Mouse (Mus musculus) MN1 (cell line): ENCODE measurements around the gene Tlr7.
A peak's percentile ranks its signal among the peaks of the same experiment; 100 is the strongest.

Source experiments
- DNase-seq: peaks from one replicate; pipeline ENCODE4 v3.0.0-alpha.2; 2016; ENCODE audit warnings: low spot score

Tlr7 gene

DNA sequence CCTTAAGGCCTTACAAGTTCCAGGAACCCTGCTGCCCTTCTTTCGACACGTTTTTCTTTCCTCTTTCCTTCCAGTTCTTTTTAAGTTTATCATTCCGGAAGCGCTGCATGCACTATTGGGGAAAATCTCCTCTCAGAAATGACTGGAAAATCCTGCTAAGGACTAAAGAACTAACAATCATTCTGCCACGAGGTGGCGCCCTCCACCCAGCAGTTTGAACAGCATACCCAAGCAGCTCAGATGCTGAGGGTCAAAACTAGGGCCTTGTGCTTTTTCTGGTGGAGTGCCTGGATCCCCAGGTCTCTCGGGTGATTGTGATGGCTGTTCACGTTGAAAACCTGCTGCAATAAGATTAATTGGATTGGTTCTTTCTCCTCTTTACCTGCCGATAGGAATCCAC, 53.4 kb downstream of the Tlr7 start:
- peak; percentile 78 for DNase-seq

DNA sequence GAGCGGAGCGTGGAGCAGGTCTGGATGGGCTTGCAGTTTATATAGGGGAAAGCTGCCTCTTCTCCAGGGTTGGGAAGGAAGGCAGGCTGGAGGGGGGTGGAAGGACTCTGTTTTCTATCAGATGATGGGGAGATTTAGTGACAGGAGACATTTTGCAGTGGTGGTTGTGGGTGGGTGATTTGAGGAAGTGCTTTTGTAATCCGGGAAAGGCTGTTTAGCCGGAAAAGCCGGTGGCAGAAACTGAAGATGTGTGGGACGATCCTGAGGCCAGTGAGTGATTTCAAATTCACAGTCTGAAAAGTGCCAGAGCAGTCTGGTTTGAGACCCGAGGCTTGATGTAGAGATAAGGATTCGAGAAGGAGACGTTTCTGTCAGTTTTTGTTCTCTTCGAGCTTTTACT, 53.8 kb downstream of the Tlr7 start:
- no peak for DNase-seq

DNA sequence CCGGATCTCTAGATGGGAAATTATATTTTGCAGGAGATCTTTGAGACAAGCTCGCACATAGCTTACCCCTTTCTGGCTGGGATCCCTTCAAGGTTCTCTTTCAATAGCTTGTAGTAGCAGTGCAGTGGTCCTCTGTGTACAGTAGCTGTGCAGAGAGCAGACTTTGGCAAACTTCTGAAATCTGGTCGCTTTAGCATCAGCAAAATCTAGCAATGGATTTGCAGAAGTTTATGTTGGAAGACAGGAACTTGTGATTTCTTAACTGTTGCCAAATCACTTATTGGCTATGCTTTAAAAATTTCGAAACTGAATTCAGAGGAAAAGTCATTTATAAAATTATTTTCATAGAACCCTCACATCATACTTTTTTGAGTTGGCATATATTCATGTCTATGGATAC, 66.3 kb downstream of the Tlr7 start, which contains the start of gene Tlr8:
Gene Tlr8, minus strand, starts transcription at position 244 of the 400 bp plus-strand sequence.
- no peak for DNase-seq

DNA sequence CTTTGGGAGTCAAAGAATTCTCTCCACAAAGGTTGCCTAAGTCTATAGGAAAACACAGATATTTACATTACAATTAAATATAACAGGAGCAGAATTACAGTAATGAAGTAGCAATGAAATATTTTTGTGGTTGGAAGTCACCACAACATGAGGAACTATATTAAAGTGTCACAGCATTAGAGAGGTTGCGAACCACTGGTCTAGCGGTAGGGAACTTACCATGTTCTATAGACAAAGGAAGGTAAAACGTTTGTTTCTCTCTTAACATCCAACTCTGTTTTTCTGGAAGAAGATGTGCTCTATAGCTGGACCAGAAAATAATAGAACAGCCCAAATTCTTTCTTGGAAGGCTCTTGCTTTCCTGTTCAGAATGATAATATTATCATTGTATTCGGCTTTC, 66.8 kb downstream of the Tlr7 start:
- no peak for DNase-seq
